Mouse (Mus musculus) lung, adult 2 months (tissue): ENCODE results near the gene Stim1.

Source experiments
- CTCF ChIP-seq: fragments of 200-500 bp; IDR thresholded peaks from 2 replicates; pipeline ENCODE4 v1.5.1; 2011; ENCODE audit warnings: mild to moderate bottlenecking, low read length, control low read depth; ENCODE audit not compliant: insufficient read depth
- POLR2A ChIP-seq: fragments of 200-500 bp; IDR thresholded peaks from 2 replicates; pipeline ENCODE4 v1.6.1; 2011; ENCODE audit warnings: low read depth, mild to moderate bottlenecking, control low read depth, low read length, borderline replicate concordance; ENCODE audit errors: extremely low read depth

DNA sequence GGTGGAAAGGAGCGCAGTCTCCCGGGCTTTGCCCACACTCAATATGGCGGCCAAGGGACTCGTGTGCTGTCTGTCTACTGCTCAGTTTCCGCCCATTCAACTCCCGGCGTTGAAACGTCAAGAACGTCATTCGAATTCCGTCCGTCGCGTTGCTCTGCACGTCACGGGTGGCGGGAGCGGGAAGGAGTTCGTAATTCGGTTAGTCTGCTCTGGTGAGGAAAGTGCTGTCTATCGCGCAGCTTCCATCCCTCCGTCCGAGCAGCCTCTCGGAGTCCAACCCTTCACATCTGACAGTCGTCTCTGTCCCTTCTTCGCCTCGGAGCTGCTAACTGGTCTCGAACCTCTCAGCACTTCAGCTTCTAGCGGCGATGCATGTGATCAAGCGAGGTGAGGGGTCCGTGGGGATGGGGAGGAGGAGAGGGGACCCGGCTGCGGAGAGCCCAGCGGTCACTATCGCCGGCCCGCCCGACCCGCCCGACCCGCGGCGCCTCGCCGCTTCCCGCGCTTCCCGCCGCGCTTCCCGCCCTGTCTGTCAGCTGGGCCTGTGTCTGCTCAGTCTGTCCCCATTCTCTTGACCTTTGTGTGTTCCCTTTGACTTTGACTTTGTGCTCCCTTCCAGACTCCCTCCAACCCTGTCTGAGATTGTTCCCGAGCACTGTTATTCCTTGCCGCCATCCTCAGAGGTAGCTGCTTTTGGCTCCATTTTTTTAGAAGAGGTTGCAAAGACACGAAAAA is 174.2 kb downstream of the Stim1 start, which contains the start of gene Rrm1:
- TF ChIP-seq CTCF (no peak), POLR2A (peak; percentile 69; the same call in 1 of the 2 replicates)
